Mouse (Mus musculus): Measurements from ENCODE around the gene Tmx2. TPM values are rescaled to one million over a fixed set of nuclear protein-coding genes. Genes with fewer than 3 reads are reported as not detected.
"Not testable (repeated sequence)": the region's sequence is repeated elsewhere in the genome, so short reads cannot be mapped to it uniquely, and the experiment has no call there.

Tmx2 gene
- 125 and 127 TPM in 2 replicates for polyA plus RNA-seq (2015; fragmentation: Nextera tagmentation; extraction: Ambion mirVana)

DNA sequence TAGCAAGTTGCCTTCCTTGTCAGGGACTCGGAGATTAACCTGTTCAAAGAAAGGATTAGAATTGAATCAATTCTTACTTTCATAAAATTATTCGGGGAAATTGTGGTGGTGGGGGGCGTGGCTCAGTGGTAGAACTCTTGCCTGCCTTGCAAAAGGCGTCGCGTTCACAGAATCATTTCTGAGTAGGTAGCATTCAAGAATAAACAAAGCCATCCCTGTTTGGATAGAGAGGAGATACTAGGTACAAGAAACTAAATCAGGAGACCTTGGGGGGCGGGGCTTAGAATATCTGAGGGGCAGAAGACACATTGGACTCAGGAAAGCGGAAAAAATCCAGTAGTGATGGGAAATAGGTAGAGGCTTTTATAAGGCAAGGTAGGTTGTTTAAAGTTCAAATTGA, at the start of gene Tmx2:
Tmx2 (minus strand) TSS at position 125 of the 400 bp plus-strand sequence.
- Histone ChIP-seq H3K27ac (ENCODE audit: low read length) (peak within 1 kb of the TSS; percentile 82), H3K4me3 (replicated peaks; ENCODE audit: low read length) (peak within 1 kb of the TSS; percentile 100), H3K9ac (ENCODE audit: low read length) (peak within 1 kb of the TSS; percentile 95), H3K9me3 (replicated peaks; ENCODE audit: control insufficient read depth, low read length) (no peaks in the 10 kb centered on the region), H3K36me3 (ENCODE audit: control insufficient read depth, insufficient read depth, low read length) (peaks cover 6% of the 10 kb centered on the region; the same call in 1 of the 2 replicates), H3K27me3 (ENCODE audit: control insufficient read depth, insufficient read depth, low read length) (no peaks in the 10 kb centered on the region), H3K4me1 (ENCODE audit: control insufficient read depth, insufficient read depth, low read length) (peaks cover 14% of the 10 kb centered on the region), H3K4me2 (ENCODE audit: low read depth, low read length) (peak within 1 kb of the TSS; percentile 95)
- no peak for ATAC-seq (ENCODE audit: insufficient read depth, low FRiP score)
- 13% methylated on average over 8 of the region's 8 CpGs for WGBS

DNA sequence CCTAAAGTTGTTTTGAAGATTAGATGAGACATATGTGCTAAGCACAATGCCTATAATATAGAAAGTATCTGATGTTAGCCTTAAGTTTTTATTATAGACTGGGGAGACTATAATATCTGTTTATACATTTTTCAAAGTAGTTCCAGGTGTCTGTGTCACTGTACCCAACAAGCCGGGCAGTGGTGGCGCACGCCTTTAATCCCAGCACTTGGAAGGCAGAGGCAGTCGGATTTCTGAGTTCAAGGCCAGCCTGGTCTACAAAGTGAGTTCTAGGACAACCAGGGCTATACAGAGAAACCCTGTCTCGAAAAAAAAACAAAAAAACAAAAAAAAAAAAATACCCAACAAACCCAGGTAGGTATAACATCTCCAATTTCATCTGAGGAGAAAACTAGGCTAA, 49.3 kb upstream of the Tmx2 start:
- H3K4me3 ChIP-seq (replicated peaks; ENCODE audit: low read length); H3K36me3 ChIP-seq (ENCODE audit: control insufficient read depth, insufficient read depth, low read length); H3K9ac ChIP-seq (ENCODE audit: low read length); H3K27ac ChIP-seq (ENCODE audit: low read length); H3K9me3 ChIP-seq (replicated peaks; ENCODE audit: control insufficient read depth, low read length); H3K4me2 ChIP-seq (ENCODE audit: low read depth, low read length); H3K27me3 ChIP-seq (ENCODE audit: control insufficient read depth, insufficient read depth, low read length); ATAC-seq (ENCODE audit: insufficient read depth, low FRiP score): not testable (repeated sequence)
- peaks cover 10% of the 10 kb centered on the region for H3K4me1 ChIP-seq (ENCODE audit: control insufficient read depth, insufficient read depth, low read length)
- 78% methylated on average over 5 of the region's 5 CpGs for WGBS

DNA sequence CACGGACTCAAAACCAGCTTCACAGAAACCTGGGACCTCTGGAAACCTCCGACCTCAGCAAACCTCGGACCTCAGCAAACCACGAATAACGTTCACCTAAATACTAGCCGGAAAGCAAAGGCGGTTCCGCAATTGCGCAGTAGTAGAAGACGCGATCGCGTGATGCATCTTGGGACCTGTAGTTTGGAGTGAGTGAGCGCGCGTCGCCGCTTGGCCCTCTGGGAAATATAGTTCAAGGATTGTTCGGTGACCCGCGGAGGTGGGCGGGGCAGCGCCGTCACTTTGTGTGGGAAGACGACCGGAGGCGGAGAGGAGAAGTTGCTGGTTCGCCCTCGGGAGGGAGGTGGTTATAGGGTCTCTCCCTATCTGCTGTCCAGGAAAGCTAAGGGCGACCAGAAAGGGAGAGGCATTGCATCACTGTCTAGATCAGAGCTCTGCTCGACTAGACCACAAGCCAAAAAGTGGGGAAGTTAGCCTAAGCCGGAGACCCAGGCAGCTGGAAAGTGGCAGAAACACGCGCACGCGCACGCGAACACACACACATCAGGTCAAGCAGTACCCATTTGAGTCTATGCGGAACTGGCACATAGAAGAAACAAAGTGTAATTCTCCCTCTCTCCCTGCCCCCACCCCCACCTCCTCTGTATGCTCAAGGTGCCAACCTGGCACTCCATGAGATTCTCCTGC, 48.4 kb upstream of the Tmx2 start, which contains the start of gene Clp1:
Clp1 (minus strand) TSS at position 179 of the 687 bp plus-strand sequence.
- under 1% methylated on average over 39 of the region's 39 CpGs for WGBS
- Histone ChIP-seq H3K27me3 (ENCODE audit: control insufficient read depth, insufficient read depth, low read length) (no peaks in the 10 kb centered on the region), H3K27ac (ENCODE audit: low read length) (peak within 1 kb of the TSS; percentile 94)

GRCm38 (mm10) chr2:84726716-84727115, 47.8 kb upstream of the Tmx2 start:
- 0 out of 2 replicates have a peak overlapping the region, but pooled peaks have one; percentile 13 for H3K27ac ChIP-seq (ENCODE audit: low read length)
- no peak for ATAC-seq (ENCODE audit: insufficient read depth, low FRiP score)
- H3K9me3 ChIP-seq (replicated peaks; ENCODE audit: control insufficient read depth, low read length) = no peaks in the 10 kb centered on the region
- H3K4me1 ChIP-seq (ENCODE audit: control insufficient read depth, insufficient read depth, low read length) = peaks cover 10% of the 10 kb centered on the region
- H3K36me3 ChIP-seq (ENCODE audit: control insufficient read depth, insufficient read depth, low read length) = 0 out of 2 replicates have a peak, but pooled peaks cover 9% of the 10 kb centered on the region
- H3K4me2 ChIP-seq (ENCODE audit: low read depth, low read length) = peak overlapping the region; percentile 93
- H3K9ac ChIP-seq (ENCODE audit: low read length) = peak overlapping the region; percentile 77
- H3K27me3 ChIP-seq (ENCODE audit: control insufficient read depth, insufficient read depth, low read length) = no peaks in the 10 kb centered on the region
- WGBS = 2% methylated on average over 9 of the region's 9 CpGs
- peak overlapping the region; percentile 78 for H3K4me3 ChIP-seq (replicated peaks; ENCODE audit: low read length)

More for the DNA sequence above, 48.4 kb upstream of the Tmx2 start, which contains the start of gene Clp1:
- ATAC-seq (ENCODE audit: insufficient read depth, low FRiP score) = peak; percentile 99
- Histone ChIP-seq H3K4me3 (replicated peaks; ENCODE audit: low read length) (peak within 1 kb of the TSS; percentile 78), H3K9ac (ENCODE audit: low read length) (peak within 1 kb of the TSS; percentile 78), H3K4me2 (ENCODE audit: low read depth, low read length) (peak within 1 kb of the TSS; percentile 93), H3K4me1 (ENCODE audit: control insufficient read depth, insufficient read depth, low read length) (peaks cover 10% of the 10 kb centered on the region), H3K9me3 (replicated peaks; ENCODE audit: control insufficient read depth, low read length) (no peaks in the 10 kb centered on the region), H3K36me3 (ENCODE audit: control insufficient read depth, insufficient read depth, low read length) (0 out of 2 replicates have a peak, but pooled peaks cover 9% of the 10 kb centered on the region)

GRCm38 (mm10) chr2:84725770-84726169, 46.8 kb upstream of the Tmx2 start:
- Histone ChIP-seq H3K36me3 (ENCODE audit: control insufficient read depth, insufficient read depth, low read length) (0 out of 2 replicates have a peak, but pooled peaks cover 9% of the 10 kb centered on the region), H3K4me2 (ENCODE audit: low read depth, low read length) (0 out of 2 replicates have a peak overlapping the region, but pooled peaks have one; percentile 93), H3K4me3 (replicated peaks; ENCODE audit: low read length) (no peak overlapping the region), H3K9ac (ENCODE audit: low read length) (no peak overlapping the region), H3K27ac (ENCODE audit: low read length) (no peak overlapping the region), H3K4me1 (ENCODE audit: control insufficient read depth, insufficient read depth, low read length) (peaks cover 10% of the 10 kb centered on the region), H3K9me3 (replicated peaks; ENCODE audit: control insufficient read depth, low read length) (no peaks in the 10 kb centered on the region), H3K27me3 (ENCODE audit: control insufficient read depth, insufficient read depth, low read length) (no peaks in the 10 kb centered on the region)
- no peak for ATAC-seq (ENCODE audit: insufficient read depth, low FRiP score)
- WGBS = 93% methylated on average over 10 of the region's 10 CpGs

GRCm38 (mm10) chr2:84723856-84724255, 44.9 kb upstream of the Tmx2 start:
- H3K27ac ChIP-seq (ENCODE audit: low read length) = no peak overlapping the region
- H3K9me3 ChIP-seq (replicated peaks; ENCODE audit: control insufficient read depth, low read length) = no peaks in the 10 kb centered on the region
- 92% methylated on average over 14 of the region's 14 CpGs for WGBS
- H3K9ac ChIP-seq (ENCODE audit: low read length) = no peak overlapping the region
- H3K27me3 ChIP-seq (ENCODE audit: control insufficient read depth, insufficient read depth, low read length) = no peaks in the 10 kb centered on the region
- H3K4me1 ChIP-seq (ENCODE audit: control insufficient read depth, insufficient read depth, low read length) = peaks cover 10% of the 10 kb centered on the region
- no peak overlapping the region for H3K4me3 ChIP-seq (replicated peaks; ENCODE audit: low read length)
- H3K4me2 ChIP-seq (ENCODE audit: low read depth, low read length) = no peak overlapping the region
- no peak for ATAC-seq (ENCODE audit: insufficient read depth, low FRiP score)
- 0 out of 2 replicates have a peak, but pooled peaks cover 9% of the 10 kb centered on the region for H3K36me3 ChIP-seq (ENCODE audit: control insufficient read depth, insufficient read depth, low read length)

- WGBS = 84% methylated on average over 3 of the region's 3 CpGs
- Histone ChIP-seq H3K27ac (ENCODE audit: low read length) (no peak overlapping the region), H3K4me1 (ENCODE audit: control insufficient read depth, insufficient read depth, low read length) (peaks cover 8% of the 10 kb centered on the region), H3K4me3 (replicated peaks; ENCODE audit: low read length) (no peak overlapping the region), H3K9me3 (replicated peaks; ENCODE audit: control insufficient read depth, low read length) (no peaks in the 10 kb centered on the region), H3K36me3 (ENCODE audit: control insufficient read depth, insufficient read depth, low read length) (0 out of 2 replicates have a peak, but pooled peaks cover 9% of the 10 kb centered on the region), H3K9ac (ENCODE audit: low read length) (no peak overlapping the region), H3K4me2 (ENCODE audit: low read depth, low read length) (no peak overlapping the region), H3K27me3 (ENCODE audit: control insufficient read depth, insufficient read depth, low read length) (no peaks in the 10 kb centered on the region)
- ATAC-seq (ENCODE audit: insufficient read depth, low FRiP score) = no peak
Observed at GRCm38 (mm10) chr2:84721182-84721581, 42.2 kb upstream of the Tmx2 start.

DNA sequence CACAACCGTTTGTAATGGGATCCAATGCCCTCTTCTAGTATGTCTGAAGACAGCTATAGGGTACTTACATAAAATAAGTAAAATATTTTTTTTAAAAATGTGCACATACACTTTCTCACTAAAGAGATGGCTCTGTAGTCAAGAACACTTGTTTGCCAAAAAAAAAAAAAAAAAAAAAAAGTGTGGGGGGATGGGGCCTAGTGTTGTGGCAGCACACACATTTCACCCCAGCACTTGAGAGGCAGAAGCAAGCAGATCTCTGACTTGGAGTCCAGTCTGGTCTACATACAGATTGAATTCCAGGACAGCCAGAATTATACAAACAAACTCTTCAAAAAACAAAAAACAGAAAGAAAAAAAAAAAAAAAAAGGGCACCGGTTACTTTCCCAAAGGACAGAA, 41.8 kb upstream of the Tmx2 start:
- Histone ChIP-seq H3K9me3 (replicated peaks; ENCODE audit: control insufficient read depth, low read length) (no peaks in the 10 kb centered on the region), H3K27ac (ENCODE audit: low read length) (no peak overlapping the region), H3K27me3 (ENCODE audit: control insufficient read depth, insufficient read depth, low read length) (no peaks in the 10 kb centered on the region), H3K36me3 (ENCODE audit: control insufficient read depth, insufficient read depth, low read length) (0 out of 2 replicates have a peak, but pooled peaks cover 9% of the 10 kb centered on the region), H3K4me3 (replicated peaks; ENCODE audit: low read length) (no peak overlapping the region), H3K4me1 (ENCODE audit: control insufficient read depth, insufficient read depth, low read length) (peaks cover 4% of the 10 kb centered on the region; the same call in 1 of the 2 replicates), H3K9ac (ENCODE audit: low read length) (no peak overlapping the region), H3K4me2 (ENCODE audit: low read depth, low read length) (no peak overlapping the region)
- 93% methylated on average over 2 of the region's 2 CpGs for WGBS
- ATAC-seq (ENCODE audit: insufficient read depth, low FRiP score) = no peak

DNA sequence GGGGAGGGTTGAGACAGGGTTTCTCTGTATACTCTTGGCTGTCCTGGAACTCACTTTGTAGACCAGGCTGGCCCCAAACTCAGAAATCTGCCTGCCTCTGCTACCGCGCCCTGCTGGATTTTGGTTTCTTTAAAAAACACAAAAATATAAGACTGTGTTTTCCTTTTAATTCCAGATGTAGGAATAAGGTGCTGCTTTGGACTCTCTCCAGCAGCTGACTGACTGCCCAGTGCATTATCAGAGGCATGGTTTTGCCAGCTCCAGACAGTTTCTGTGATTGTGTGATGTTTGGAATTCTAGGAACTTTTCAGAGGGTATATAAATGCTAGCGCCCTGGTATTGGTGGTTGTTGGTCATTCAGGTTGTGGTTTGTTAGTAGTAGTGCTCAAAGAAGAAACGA, 38.4 kb upstream of the Tmx2 start:
- Histone ChIP-seq H3K9me3 (replicated peaks; ENCODE audit: control insufficient read depth, low read length) (no peaks in the 10 kb centered on the region), H3K4me3 (replicated peaks; ENCODE audit: low read length) (no peak overlapping the region), H3K27ac (ENCODE audit: low read length) (no peak overlapping the region), H3K9ac (ENCODE audit: low read length) (no peak overlapping the region), H3K36me3 (ENCODE audit: control insufficient read depth, insufficient read depth, low read length) (no peaks in the 10 kb centered on the region), H3K27me3 (ENCODE audit: control insufficient read depth, insufficient read depth, low read length) (no peaks in the 10 kb centered on the region), H3K4me1 (ENCODE audit: control insufficient read depth, insufficient read depth, low read length) (peaks cover 11% of the 10 kb centered on the region), H3K4me2 (ENCODE audit: low read depth, low read length) (no peak overlapping the region)
- ATAC-seq (ENCODE audit: insufficient read depth, low FRiP score) = no peak
- WGBS = 99% methylated on average over 4 of the region's 4 CpGs

All from stomach, embryonic 16.5 days (tissue).